Mouse (Mus musculus): Measurements from ENCODE around the gene Ramp2. TPM values are rescaled to one million over a fixed set of nuclear protein-coding genes. Genes with fewer than 3 reads are reported as not detected.
A peak's percentile ranks its signal among the peaks of the same experiment; 100 is the strongest.

Ramp2 gene
- polyA plus RNA-seq, 1 experiment from 2014 or later, result 60.4 TPM

DNA sequence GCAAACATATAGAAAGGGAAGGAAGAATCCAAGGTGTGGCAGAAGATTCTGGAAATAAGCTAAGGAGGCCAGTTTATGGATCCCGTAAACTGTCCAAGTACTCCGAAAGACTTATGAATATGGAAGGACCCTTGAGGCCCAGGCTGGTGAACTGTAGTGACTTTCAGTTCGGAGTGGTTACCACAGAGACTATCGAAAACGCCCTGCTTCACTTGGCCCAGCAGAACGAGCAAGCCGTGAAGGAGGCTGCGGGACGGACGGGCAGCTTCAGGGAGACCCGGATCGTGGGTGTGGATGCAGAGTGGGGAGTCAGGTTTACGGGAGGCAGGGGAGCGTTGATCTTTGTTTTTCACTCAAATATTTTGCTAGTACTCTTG, 33.4 kb downstream of the Ramp2 start:
- peaks cover 2% of the 10 kb centered on the region; the same call in 1 of the 2 replicates for H3K36me3 ChIP-seq (ENCODE audit: control insufficient read depth, insufficient read depth, low read length)
- no peak overlapping the region for H3K27ac ChIP-seq (replicated peaks; ENCODE audit: low read depth, low read length)
- 58% methylated on average over 14 of the region's 14 CpGs for WGBS
- ATAC-seq (ENCODE audit: insufficient number of reproducible peaks, low FRiP score, low TSS enrichment, low read depth), result no peak
- H3K27me3 ChIP-seq (ENCODE audit: control insufficient read depth, insufficient read depth, low read length), result peaks cover 5% of the 10 kb centered on the region; the same call in 1 of the 2 replicates
- peak overlapping the region; percentile 12; the same call in 1 of the 2 replicates for H3K9ac ChIP-seq (ENCODE audit: low read length)
- H3K4me2 ChIP-seq (ENCODE audit: low read depth, severe bottlenecking), result peak overlapping the region; percentile 42; the same call in 1 of the 2 replicates
- H3K9me3 ChIP-seq (ENCODE audit: control insufficient read depth, low read length), result no peaks in the 10 kb centered on the region
- no peak for DNase-seq (ENCODE audit: low spot score)
- peaks cover 12% of the 10 kb centered on the region for H3K4me1 ChIP-seq (ENCODE audit: control insufficient read depth, insufficient read depth, low read length)
- peak overlapping the region; percentile 58; the same call in 1 of the 2 replicates for H3K4me3 ChIP-seq (ENCODE audit: low read depth, low read length)

DNA sequence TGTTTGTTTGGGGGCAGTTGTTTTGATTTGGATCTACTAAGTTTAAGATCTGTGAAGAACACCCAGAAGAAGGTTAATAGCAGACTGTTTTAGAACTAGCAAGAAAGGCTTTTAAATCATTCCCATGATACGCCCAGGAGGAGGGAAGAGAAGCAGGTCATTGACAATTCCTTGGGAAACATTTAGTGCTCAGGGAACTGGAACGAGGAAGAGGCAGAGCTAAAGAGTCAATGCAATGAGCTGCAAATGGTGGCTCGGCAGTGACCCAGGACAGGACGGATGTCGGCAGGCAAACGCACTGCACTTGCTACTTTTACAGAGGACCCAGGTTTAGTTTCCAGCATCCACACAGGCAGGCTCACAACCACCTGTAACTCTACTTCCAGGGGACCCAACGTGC, 35.0 kb downstream of the Ramp2 start:
- no peak overlapping the region for H3K27ac ChIP-seq (replicated peaks; ENCODE audit: low read depth, low read length)

DNA sequence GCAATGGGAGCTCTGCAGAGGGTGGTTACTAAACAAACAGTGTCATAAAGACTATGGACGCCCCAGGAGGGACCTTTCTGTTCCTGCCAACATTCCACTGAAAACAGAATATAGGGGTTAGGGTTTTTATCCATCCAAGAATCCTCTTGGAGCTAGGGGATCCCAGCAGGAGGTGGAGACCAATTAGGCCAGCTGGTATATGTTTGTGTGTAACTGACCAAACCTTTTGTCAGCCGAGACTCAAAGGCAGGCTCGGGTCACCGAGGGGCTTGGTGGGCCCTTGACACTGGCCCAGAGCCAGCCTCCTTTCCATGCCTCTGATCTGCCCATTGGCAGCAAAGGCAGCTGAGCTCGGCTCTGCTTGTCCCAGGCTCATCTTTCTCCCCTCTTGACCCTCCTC, 37.1 kb downstream of the Ramp2 start:
- WGBS, result 47% methylated on average over 5 of the region's 5 CpGs
- no peaks in the 10 kb centered on the region for H3K36me3 ChIP-seq (ENCODE audit: control insufficient read depth, insufficient read depth, low read length)
- no peak for ATAC-seq (ENCODE audit: insufficient number of reproducible peaks, low FRiP score, low TSS enrichment, low read depth)
- H3K9me3 ChIP-seq (ENCODE audit: control insufficient read depth, low read length), result no peaks in the 10 kb centered on the region
- H3K9ac ChIP-seq (ENCODE audit: low read length), result no peak overlapping the region
- H3K27ac ChIP-seq (replicated peaks; ENCODE audit: low read depth, low read length), result no peak overlapping the region
- H3K4me3 ChIP-seq (ENCODE audit: low read depth, low read length), result no peak overlapping the region
- H3K4me2 ChIP-seq (ENCODE audit: low read depth, severe bottlenecking), result no peak overlapping the region
- no peaks in the 10 kb centered on the region for H3K27me3 ChIP-seq (ENCODE audit: control insufficient read depth, insufficient read depth, low read length)
- peaks cover 2% of the 10 kb centered on the region; the same call in 1 of the 2 replicates for H3K4me1 ChIP-seq (ENCODE audit: control insufficient read depth, insufficient read depth, low read length)
- DNase-seq (ENCODE audit: low spot score), result no peak

More for the DNA sequence above, 35.0 kb downstream of the Ramp2 start:
- ATAC-seq (ENCODE audit: insufficient number of reproducible peaks, low FRiP score, low TSS enrichment, low read depth) (no peak), DNase-seq (ENCODE audit: low spot score) (no peak)
- peaks cover 5% of the 10 kb centered on the region; the same call in 1 of the 2 replicates for H3K27me3 ChIP-seq (ENCODE audit: control insufficient read depth, insufficient read depth, low read length)
- 54% methylated on average over 7 of the region's 7 CpGs for WGBS
- H3K9me3 ChIP-seq (ENCODE audit: control insufficient read depth, low read length), result no peaks in the 10 kb centered on the region
- no peak overlapping the region for H3K4me3 ChIP-seq (ENCODE audit: low read depth, low read length)
- H3K36me3 ChIP-seq (ENCODE audit: control insufficient read depth, insufficient read depth, low read length), result peaks cover 2% of the 10 kb centered on the region; the same call in 1 of the 2 replicates
- H3K9ac ChIP-seq (ENCODE audit: low read length), result no peak overlapping the region
- H3K4me1 ChIP-seq (ENCODE audit: control insufficient read depth, insufficient read depth, low read length), result peaks cover 12% of the 10 kb centered on the region
- no peak overlapping the region for H3K4me2 ChIP-seq (ENCODE audit: low read depth, severe bottlenecking)

DNA sequence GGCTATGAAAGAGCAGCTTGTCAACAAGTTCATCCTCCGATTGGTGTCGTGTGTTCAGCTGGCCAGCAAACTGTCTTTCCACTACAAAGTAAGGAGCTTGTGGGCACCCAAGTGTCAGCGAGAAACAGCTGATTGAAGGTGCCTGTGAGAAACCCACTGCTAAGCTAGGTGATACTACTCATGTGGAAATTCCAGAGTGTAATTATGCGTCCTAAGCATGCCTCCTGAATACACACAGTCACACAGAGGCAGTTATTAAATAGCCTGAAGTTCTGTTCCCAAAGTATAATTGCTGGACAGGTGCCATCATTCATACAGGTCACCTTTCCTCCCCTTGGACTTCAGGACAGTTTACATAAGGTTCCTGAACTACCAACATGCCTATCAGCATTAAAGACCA, 38.0 kb downstream of the Ramp2 start:
- no peak overlapping the region for H3K4me2 ChIP-seq (ENCODE audit: low read depth, severe bottlenecking)
- ATAC-seq (ENCODE audit: insufficient number of reproducible peaks, low FRiP score, low TSS enrichment, low read depth) (no peak), DNase-seq (ENCODE audit: low spot score) (no peak)
- H3K27me3 ChIP-seq (ENCODE audit: control insufficient read depth, insufficient read depth, low read length), result no peaks in the 10 kb centered on the region
- no peaks in the 10 kb centered on the region for H3K9me3 ChIP-seq (ENCODE audit: control insufficient read depth, low read length)
- no peak overlapping the region for H3K27ac ChIP-seq (replicated peaks; ENCODE audit: low read depth, low read length)
- H3K4me1 ChIP-seq (ENCODE audit: control insufficient read depth, insufficient read depth, low read length), result no peaks in the 10 kb centered on the region
- no peak overlapping the region for H3K9ac ChIP-seq (ENCODE audit: low read length)
- no peak overlapping the region for H3K4me3 ChIP-seq (ENCODE audit: low read depth, low read length)
- no peaks in the 10 kb centered on the region; the same call in 1 of the 2 replicates for H3K36me3 ChIP-seq (ENCODE audit: control insufficient read depth, insufficient read depth, low read length)
- WGBS, result 71% methylated on average over 4 of the region's 4 CpGs

DNA sequence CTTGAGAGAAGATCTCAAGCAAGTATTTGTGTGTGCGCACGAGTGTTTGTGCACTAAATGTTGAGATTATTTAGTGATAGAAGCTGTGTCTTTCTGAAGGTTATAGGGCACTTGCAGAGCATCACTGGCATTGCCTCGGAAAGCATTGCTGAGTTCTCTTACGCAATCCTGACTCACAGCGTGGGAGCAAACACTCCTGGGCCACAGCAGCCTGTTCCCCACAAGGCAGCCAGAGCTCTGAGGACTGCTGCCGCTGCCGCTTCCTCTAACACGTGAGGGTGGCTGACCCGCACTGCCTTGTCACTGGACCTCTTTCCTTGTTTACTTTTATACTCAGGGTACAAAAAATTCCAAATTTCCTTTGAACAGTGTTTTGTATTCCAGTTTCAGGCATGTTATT, 41.5 kb downstream of the Ramp2 start:
- 88% methylated on average over 9 of the region's 9 CpGs for WGBS

DNA sequence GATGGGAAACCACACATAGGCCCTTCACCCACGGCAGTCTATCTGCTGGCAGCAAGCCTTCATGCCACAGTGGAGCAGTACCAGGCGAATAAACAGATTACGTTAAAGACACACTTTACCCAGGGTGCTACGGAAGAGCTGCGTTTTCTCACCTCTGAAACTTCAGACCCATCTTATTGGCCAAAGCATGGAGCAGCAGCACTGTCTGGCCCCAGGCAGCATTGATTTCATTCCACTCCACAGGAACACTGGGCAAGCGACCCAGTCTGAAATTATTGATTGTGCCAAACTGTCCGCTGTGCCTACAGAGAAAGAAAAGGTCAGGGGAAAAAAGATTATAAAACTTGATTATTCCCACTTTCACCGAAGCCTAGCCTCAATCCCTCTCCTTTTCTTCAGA, 45.4 kb downstream of the Ramp2 start:
- H3K36me3 ChIP-seq (ENCODE audit: control insufficient read depth, insufficient read depth, low read length), result peaks cover 16% of the 10 kb centered on the region; the same call in 1 of the 2 replicates
- H3K27me3 ChIP-seq (ENCODE audit: control insufficient read depth, insufficient read depth, low read length), result no peaks in the 10 kb centered on the region
- no peaks in the 10 kb centered on the region for H3K4me1 ChIP-seq (ENCODE audit: control insufficient read depth, insufficient read depth, low read length)
- no peak overlapping the region for H3K9ac ChIP-seq (ENCODE audit: low read length)
- no peak overlapping the region for H3K4me3 ChIP-seq (ENCODE audit: low read depth, low read length)
- no peak for ATAC-seq (ENCODE audit: insufficient number of reproducible peaks, low FRiP score, low TSS enrichment, low read depth)
- no peak overlapping the region for H3K4me2 ChIP-seq (ENCODE audit: low read depth, severe bottlenecking)
- H3K9me3 ChIP-seq (ENCODE audit: control insufficient read depth, low read length), result no peaks in the 10 kb centered on the region
- no peak for DNase-seq (ENCODE audit: low spot score)
- no peak overlapping the region for H3K27ac ChIP-seq (replicated peaks; ENCODE audit: low read depth, low read length)
- 92% methylated on average over 8 of the region's 8 CpGs for WGBS

More for the DNA sequence above, 41.5 kb downstream of the Ramp2 start:
- ATAC-seq (ENCODE audit: insufficient number of reproducible peaks, low FRiP score, low TSS enrichment, low read depth), result no peak
- Histone ChIP-seq H3K36me3 (ENCODE audit: control insufficient read depth, insufficient read depth, low read length) (peaks cover 5% of the 10 kb centered on the region; the same call in 1 of the 2 replicates), H3K9ac (ENCODE audit: low read length) (no peak overlapping the region), H3K27ac (replicated peaks; ENCODE audit: low read depth, low read length) (no peak overlapping the region), H3K27me3 (ENCODE audit: control insufficient read depth, insufficient read depth, low read length) (no peaks in the 10 kb centered on the region), H3K4me1 (ENCODE audit: control insufficient read depth, insufficient read depth, low read length) (no peaks in the 10 kb centered on the region), H3K4me2 (ENCODE audit: low read depth, severe bottlenecking) (no peak overlapping the region), H3K4me3 (ENCODE audit: low read depth, low read length) (no peak overlapping the region), H3K9me3 (ENCODE audit: control insufficient read depth, low read length) (no peaks in the 10 kb centered on the region)
- DNase-seq (ENCODE audit: low spot score), result no peak

DNA sequence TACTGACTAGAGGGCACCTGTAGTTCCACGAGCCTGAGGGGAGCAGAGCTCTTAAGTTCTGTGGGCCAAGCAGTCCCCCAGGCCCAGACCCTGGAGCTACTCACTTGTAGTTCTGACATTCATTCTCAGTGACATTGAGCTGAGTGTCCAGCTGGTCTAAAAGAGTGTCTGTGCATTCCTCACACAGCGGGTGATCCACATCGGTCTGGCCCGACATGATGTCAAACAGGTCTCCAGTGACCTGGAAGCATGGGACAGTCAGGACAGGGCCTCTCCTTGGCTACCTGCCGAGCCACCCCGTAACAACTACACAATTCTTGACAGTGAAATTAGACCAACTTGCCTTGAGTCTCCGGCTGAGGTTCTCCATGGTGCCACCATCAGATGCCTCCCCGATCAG, 49.4 kb downstream of the Ramp2 start:
- no peak for DNase-seq (ENCODE audit: low spot score)
- H3K4me3 ChIP-seq (ENCODE audit: low read depth, low read length), result no peak overlapping the region
- no peak overlapping the region for H3K27ac ChIP-seq (replicated peaks; ENCODE audit: low read depth, low read length)
- 93% methylated on average over 8 of the region's 8 CpGs for WGBS
- H3K4me1 ChIP-seq (ENCODE audit: control insufficient read depth, insufficient read depth, low read length), result no peaks in the 10 kb centered on the region
- peaks cover 20% of the 10 kb centered on the region for H3K36me3 ChIP-seq (ENCODE audit: control insufficient read depth, insufficient read depth, low read length)
- no peaks in the 10 kb centered on the region for H3K27me3 ChIP-seq (ENCODE audit: control insufficient read depth, insufficient read depth, low read length)
- H3K9me3 ChIP-seq (ENCODE audit: control insufficient read depth, low read length), result no peaks in the 10 kb centered on the region
- ATAC-seq (ENCODE audit: insufficient number of reproducible peaks, low FRiP score, low TSS enrichment, low read depth), result no peak
- H3K9ac ChIP-seq (ENCODE audit: low read length), result no peak overlapping the region
- H3K4me2 ChIP-seq (ENCODE audit: low read depth, severe bottlenecking), result no peak overlapping the region

DNA sequence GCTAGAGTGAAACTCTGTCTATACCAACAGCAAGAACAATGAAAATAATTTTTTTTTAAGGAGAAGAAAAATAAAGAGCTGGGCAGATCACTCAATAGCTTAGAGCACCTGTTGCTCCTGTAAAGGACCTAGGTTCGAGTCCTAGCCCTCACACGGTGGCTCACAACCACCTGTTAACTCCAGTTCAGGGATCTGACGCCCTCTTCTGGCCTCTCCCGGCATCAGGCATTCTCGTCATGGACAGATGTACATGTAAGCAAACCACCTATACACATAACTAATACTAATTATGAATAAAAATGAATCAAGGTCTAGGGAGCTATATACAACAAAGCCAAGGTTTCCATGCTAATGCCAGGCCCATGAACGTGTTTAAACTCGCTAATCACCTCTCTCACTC, 55.1 kb downstream of the Ramp2 start:
- H3K27ac ChIP-seq (replicated peaks; ENCODE audit: low read depth, low read length), result no peak overlapping the region
- WGBS, result 68% methylated on average over 7 of the region's 7 CpGs
- H3K27me3 ChIP-seq (ENCODE audit: control insufficient read depth, insufficient read depth, low read length), result no peaks in the 10 kb centered on the region
- H3K36me3 ChIP-seq (ENCODE audit: control insufficient read depth, insufficient read depth, low read length), result peaks cover 6% of the 10 kb centered on the region
- H3K4me1 ChIP-seq (ENCODE audit: control insufficient read depth, insufficient read depth, low read length), result peaks cover 5% of the 10 kb centered on the region
- H3K4me3 ChIP-seq (ENCODE audit: low read depth, low read length), result peak overlapping the region; percentile 94
- H3K9ac ChIP-seq (ENCODE audit: low read length), result 0 out of 2 replicates have a peak overlapping the region, but pooled peaks have one; percentile 83
- no peaks in the 10 kb centered on the region for H3K9me3 ChIP-seq (ENCODE audit: control insufficient read depth, low read length)
- H3K4me2 ChIP-seq (ENCODE audit: low read depth, severe bottlenecking), result peak overlapping the region; percentile 99
- DNase-seq (ENCODE audit: low spot score) (no peak), ATAC-seq (ENCODE audit: insufficient number of reproducible peaks, low FRiP score, low TSS enrichment, low read depth) (no peak)

Measured in limb, embryonic 11.5 days (tissue).